Mouse (Mus musculus) bone marrow, adult 2 months (tissue): ENCODE data around the gene Tm6sf1.

Experiments
- CTCF ChIP-seq: fragments of 200-500 bp; IDR thresholded peaks from 2 replicates; pipeline ENCODE4 v1.5.1; 2011; ENCODE audit warnings: low read length, control low read depth; ENCODE audit not compliant: control insufficient read depth, insufficient read depth
- POLR2A ChIP-seq: fragments of 200-500 bp; IDR thresholded peaks from 2 replicates; pipeline ENCODE4 v1.6.1; 2011; ENCODE audit warnings: low read depth, mild to moderate bottlenecking, control low read depth, low read length, borderline replicate concordance; ENCODE audit not compliant: control insufficient read depth

DNA sequence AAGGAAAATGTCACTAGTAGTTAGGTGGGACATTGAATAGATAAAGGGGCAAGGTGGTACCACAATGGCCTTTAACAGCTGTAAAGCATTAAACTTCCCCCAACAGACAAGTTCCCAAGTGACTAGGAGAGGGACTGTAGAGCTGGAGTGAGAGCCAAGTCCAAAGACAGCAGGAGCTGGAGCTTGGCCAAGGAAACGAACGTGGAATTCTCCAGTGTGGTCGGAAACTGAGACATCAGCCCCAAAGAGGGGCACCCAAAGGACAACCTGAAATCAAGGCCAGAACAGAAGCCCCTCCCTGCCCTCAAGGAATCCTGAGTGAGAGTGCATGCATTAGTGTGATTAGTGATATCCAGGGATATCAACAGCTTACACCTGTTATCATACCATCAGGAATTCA is 33.4 kb upstream of the Tm6sf1 start:
- TF ChIP-seq CTCF (no peak), POLR2A (no peak)
